Mouse (Mus musculus) adipocyte (in vitro differentiated cells): Measurements from ENCODE around the gene Lingo3.

Experiments
- DNase-seq: peaks from one replicate; pipeline ENCODE4 v3.0.0-alpha.2; 2016; ENCODE audit warnings: low spot score

Lingo3 gene

DNA sequence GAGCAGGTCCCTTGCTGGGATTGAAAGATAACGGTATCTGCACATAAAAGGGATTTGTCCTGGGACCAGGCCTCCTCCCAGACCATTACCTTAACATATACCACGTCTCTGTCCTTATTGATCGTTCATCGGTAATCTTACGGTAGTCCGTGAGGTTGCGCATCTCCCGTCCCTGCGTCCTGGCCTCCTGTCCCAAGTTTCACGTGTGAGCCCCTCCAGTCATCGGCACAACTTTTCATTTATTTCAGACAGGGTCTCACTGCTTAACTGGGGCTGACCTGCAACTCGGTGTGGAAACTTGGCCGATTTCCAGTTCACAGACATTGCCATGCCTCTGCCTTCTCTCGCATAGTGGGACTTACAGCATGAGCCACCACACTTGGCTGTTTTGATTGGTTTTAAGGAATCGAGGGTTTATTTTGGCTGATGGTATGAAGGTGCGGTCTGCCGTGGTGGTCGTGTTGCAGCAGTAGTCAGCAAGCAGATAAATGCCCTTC lies 44.7 kb downstream of the Lingo3 start:
- DNase-seq = peak; percentile 54

- peak; percentile 96 for DNase-seq
These were observed 45.5 kb downstream of the Lingo3 start, which contains the start of the genes Sf3a2 and Plekhj1 for GRCm38 (mm10) chr10:80798150-80799006. Gene Sf3a2, plus strand, starts transcription at chr10:80798198. Gene Plekhj1, minus strand, starts transcription at chr10:80798626.

GRCm38 (mm10) chr10:80797186-80798149 lies 46.4 kb downstream of the Lingo3 start:
- DNase-seq = no peak

DNA sequence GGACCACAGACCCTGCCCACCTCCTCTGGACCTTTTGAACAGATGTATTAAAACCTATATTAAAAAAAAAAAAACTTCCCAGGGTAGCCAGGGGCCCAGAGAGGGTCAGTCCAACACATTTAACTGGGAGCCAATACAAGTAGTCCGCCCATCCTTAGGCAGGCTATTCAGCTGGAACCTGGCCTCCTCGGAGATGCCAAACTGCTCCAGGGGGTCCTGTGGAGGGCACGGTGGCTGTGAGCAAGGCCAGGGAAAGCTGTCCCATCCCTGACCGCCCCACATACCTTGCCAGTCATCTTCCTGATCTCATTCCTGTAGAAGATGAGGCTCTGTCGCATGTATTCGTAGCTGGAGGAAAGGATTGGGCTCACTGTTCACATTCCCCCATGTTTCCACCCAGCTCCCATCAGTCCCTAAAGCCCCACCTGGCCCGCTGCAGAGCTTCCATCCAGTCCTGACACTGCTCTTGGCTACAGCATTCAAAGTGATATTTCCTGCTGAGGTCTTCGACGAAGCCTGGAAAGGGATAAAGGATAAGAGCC lies 47.5 kb downstream of the Lingo3 start:
- DNase-seq = no peak

- DNase-seq = no peak
These were observed 49.1 kb downstream of the Lingo3 start for GRCm38 (mm10) chr10:80794750-80795149.

GRCm38 (mm10) chr10:80793803-80794202 lies 50.0 kb downstream of the Lingo3 start:
- DNase-seq = no peak

- no peak for DNase-seq
These were observed 50.6 kb downstream of the Lingo3 start for GRCm38 (mm10) chr10:80793033-80793784.

- DNase-seq = no peak
These were observed 51.4 kb downstream of the Lingo3 start for GRCm38 (mm10) chr10:80792175-80793032.

DNA sequence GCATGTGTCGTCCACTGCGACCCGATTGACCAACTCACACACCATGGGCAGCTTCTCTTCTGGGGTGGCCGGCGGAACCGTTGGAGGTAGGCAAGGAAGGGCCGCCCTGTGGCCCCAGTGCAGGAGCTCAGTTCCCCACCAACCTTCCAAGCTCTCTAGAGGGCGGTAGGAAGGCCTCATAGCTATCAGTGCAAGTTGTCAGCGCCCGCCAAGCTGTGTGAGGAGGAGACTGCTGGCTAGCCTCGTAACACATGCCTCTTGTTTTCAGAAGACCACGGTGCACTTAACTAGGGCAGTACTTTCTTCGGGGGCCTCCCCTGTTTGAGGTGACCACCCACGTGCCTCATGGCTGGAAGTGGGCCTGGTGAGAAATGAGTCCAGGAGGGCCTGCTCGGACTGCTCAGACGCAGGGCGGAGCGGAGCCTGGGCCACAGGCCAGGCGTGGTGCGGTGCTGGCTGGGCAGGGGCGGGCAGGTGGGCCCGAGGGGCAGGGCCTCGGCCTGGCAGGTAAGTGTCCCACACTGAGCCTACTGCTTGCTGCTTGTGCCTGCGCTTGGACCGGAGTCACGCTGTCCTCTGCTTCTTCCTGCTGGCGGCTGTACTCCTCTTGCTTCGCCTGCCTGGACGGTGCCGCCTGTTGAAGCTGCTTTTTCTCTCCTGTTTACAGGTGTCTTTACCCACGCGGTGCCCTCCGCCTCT lies 52.2 kb downstream of the Lingo3 start:
- no peak for DNase-seq

DNA sequence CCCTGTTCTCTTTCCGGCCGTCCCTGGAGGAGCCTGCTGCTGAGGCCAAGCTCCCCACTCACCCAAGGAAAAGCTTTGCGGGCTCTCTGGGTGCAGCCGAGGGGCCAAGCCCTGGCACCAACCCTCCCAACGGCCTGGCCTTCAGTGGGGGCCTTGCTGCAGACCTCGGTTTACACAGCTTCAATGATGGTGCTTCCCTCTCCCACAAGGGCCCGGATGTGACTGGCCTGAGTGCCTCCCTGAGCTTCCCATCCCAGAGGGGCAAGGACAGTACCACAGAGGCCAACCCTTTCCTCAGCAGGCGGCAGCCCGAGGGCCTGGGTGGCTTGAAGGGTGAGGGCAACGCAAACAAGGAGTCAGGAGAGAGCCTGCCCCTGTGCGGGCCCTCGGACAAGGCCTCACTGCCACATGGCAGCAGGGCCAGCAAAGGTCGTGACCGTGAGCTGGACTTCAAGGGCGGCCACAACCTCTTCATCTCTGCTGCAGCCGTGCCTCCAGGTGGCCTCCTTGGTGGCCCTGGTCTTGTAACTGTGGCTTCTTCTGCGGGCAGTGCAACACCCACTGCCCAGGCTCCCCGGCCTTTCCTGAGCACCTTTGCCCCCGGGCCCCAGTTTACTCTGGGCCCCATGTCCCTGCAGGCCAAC lies 53.0 kb downstream of the Lingo3 start:
- DNase-seq = no peak

- DNase-seq = no peak
These were observed 56.3 kb downstream of the Lingo3 start for GRCm38 (mm10) chr10:80787517-80787916.

DNA sequence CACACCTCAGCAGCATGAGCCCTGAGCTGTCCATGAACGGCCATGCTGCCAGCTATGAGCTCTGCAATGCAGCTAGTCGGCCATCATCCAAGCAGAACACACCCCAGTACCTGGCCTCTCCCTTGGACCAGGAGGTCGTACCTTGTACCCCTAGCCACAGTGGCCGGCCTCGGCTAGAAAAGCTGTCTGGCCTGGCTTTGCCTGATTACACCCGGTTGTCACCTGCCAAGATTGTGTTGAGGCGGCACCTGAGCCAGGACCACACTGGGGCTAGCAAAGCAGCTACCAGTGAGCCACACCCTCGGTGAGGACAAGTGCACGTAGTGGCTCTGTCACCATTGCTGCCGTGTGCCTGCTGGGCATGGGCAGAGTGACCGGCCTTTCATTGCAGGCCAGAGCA lies 57.9 kb downstream of the Lingo3 start:
- DNase-seq = no peak

GRCm38 (mm10) chr10:80784871-80785270 lies 59.0 kb downstream of the Lingo3 start:
- DNase-seq = no peak

- DNase-seq = no peak
These were observed 59.5 kb downstream of the Lingo3 start for GRCm38 (mm10) chr10:80784302-80784701.
